Mouse (Mus musculus): ENCODE data around the gene Slc35d2. TPM values are rescaled to one million over a fixed set of nuclear protein-coding genes. Genes with fewer than 3 reads are reported as not detected.

The Slc35d2 gene
- 10.6 TPM for polyA plus RNA-seq (2014; fragmentation: Illumina TruSeq; extraction: RNeasy Lipid Tissue Mini Kit (QIAGEN cat#74804))

DNA sequence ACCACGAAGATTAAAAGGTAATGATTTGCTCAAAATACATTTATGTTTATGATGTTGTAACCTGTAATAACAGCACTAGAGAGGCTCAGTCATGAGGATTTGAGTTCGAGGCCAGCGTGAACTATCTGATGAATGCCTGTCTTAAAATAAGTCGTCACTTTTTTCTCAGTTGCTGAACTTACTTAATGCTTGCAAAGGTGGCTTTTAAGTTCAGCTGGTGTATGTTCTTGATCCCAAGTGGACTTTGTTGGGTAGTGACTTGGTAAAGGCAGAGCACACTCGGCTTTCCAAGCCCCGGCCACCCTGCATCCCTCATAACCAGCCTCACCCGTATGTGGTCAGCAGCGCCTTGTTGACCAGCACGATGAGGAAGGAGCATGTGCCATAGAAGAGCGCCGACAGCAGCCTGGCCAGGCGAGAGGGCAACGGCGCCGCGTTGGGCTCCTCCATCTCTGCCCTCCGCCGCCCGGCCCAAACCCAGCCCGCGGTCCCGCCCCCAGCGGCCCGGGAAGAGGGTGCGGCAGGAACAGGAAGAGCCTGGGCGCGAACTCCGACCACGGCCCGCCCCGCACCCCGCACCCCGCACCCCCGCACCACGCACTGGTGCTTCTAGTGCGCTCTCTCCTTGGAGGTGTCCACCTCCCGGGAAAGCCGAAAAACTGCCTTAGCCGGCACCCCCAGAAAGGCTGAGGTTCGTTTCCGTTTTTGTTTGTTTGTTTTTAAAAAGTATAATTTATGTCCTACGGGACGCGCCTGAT lies at the start of gene Slc35d2:
Gene Slc35d2, minus strand, starts transcription at position 511 of the 758 bp plus-strand sequence.

DNA sequence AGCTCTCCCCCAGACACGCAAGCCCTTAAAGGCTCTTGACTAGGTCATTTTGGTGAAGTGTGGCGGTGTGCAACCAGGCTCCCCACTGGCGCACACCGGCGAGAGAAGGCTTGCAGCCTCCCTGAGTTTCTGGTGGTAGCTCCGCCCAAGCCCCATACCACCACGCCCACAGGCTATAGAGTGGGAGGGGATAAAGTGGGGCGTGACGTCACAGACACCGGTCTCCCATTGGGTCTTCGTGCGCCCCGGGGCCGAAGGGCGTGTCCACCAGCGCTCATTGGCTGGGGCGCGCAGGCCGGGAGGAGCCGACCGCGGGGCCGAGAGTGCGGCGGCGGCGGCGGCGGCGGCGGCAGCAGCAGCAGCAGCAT lies 32.4 kb upstream of the Slc35d2 start, which contains the start of gene Habp4:
Gene Habp4, plus strand, starts transcription at position 277 of the 368 bp plus-strand sequence.

DNA sequence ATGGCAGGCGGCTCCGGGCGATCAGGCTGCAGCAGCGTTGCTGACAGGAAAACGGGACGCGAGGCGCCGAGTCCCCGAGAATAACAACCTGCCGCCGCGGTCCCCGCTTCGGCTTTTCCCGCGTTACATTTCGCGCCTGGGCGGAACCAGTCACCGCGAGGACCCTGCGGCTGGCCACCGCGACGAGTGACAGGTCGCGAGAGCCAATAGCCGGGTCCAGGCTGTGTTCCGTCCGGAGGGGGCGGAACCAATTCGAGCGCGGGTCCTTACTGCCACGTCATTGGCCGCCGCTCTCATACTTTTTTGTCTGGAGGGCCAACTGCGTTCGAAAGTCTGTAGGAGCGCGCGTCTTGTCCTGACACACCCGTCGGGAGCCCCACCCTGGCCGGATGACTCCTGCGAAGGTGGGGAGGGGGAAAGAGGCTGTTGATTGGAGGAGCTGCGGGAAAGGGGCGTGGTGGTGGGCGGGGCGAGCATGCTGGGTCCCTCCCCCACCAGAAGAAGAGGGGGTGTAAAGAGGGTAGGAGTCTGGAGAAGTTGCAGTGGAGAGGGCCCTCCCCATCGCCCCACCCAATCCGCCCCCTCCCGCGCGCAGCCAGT lies 24.0 kb upstream of the Slc35d2 start, which contains the start of gene Zfp367:
Gene Zfp367, minus strand, starts transcription at position 120 of the 600 bp plus-strand sequence.

DNA sequence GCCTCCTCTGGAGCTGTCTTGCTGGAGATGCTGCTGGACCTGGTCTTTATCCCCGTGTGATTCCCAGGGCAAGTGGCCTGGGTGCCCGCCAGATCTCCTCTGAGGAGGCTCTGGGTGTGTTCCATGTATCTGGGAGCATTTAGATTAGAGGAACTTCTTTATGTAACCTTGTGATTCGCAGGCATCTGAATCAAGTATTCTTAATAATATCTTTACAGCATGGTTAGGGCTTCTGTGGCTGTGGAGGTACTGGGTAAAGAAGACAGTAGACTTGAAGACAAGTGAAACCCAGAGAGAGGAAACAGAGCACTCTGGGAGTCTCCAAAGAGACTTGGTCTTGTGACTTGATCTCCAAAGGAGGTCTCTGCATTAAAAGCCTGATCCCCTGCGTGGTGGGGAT lies 40.0 kb downstream of the Slc35d2 start, which contains the start of gene Hsd17b3:
Gene Hsd17b3, minus strand, starts transcription at position 101 of the 400 bp plus-strand sequence.

Other genes starting within 250 kb of the Slc35d2 start
- 1.5 TPM for gene Hsd17b3, start 40.1 kb downstream of the Slc35d2 start, polyA plus RNA-seq (2014; fragmentation: Illumina TruSeq; extraction: RNeasy Lipid Tissue Mini Kit (QIAGEN cat#74804))
- gene Zfp367, start 23.8 kb upstream of the Slc35d2 start, polyA plus RNA-seq (2014; fragmentation: Illumina TruSeq; extraction: RNeasy Lipid Tissue Mini Kit (QIAGEN cat#74804)): 56.6 TPM
- gene Habp4, start 32.5 kb upstream of the Slc35d2 start, polyA plus RNA-seq (2014; fragmentation: Illumina TruSeq; extraction: RNeasy Lipid Tissue Mini Kit (QIAGEN cat#74804)): 12.2 TPM
- 16.5 TPM for gene Cdc14b, start 145.9 kb upstream of the Slc35d2 start, polyA plus RNA-seq (2014; fragmentation: Illumina TruSeq; extraction: RNeasy Lipid Tissue Mini Kit (QIAGEN cat#74804))
- 118 TPM for gene Aaed1, start 183.3 kb upstream of the Slc35d2 start, polyA plus RNA-seq (2014; fragmentation: Illumina TruSeq; extraction: RNeasy Lipid Tissue Mini Kit (QIAGEN cat#74804))
- gene Ctsl, start 241.5 kb upstream of the Slc35d2 start, polyA plus RNA-seq (2014; fragmentation: Illumina TruSeq; extraction: RNeasy Lipid Tissue Mini Kit (QIAGEN cat#74804)): 644 TPM

Data from ovary, adult 10 weeks (tissue).